Mouse (Mus musculus): ENCODE results near the gene Brat1. TPM values are rescaled to one million over a fixed set of nuclear protein-coding genes. Genes with fewer than 3 reads are reported as not detected.

The Brat1 gene
- polyA plus RNA-seq, 1 experiment, result 22.5 TPM

- no peak overlapping the region for H3K27ac ChIP-seq (ENCODE audit: control insufficient read depth, insufficient read depth, low read depth, low read length)
- no peak overlapping the region for H3K4me3 ChIP-seq (ENCODE audit: control insufficient read depth, low read depth, low read length)
- no peaks in the 10 kb centered on the region for H3K4me1 ChIP-seq (ENCODE audit: control insufficient read depth, insufficient read depth, low read length)
- H3K36me3 ChIP-seq (ENCODE audit: control insufficient read depth, insufficient read depth, low read length), result no peaks in the 10 kb centered on the region; the same call in 1 of the 2 replicates
- no peaks in the 10 kb centered on the region for H3K27me3 ChIP-seq (ENCODE audit: control insufficient read depth, insufficient read depth, low read length)
- TF ChIP-seq POLR2A (IDR thresholded peaks at IDR 0.05; ENCODE audit: control insufficient read depth, low read depth, low read length) (no peak), CTCF (IDR thresholded peaks at IDR 0.05; ENCODE audit: control insufficient read depth, insufficient read depth, insufficient replicate concordance, low read depth, low read length) (no peak)
Observed at GRCm38 (mm10) chr5:140762540-140762939, 57.7 kb downstream of the Brat1 start.

DNA sequence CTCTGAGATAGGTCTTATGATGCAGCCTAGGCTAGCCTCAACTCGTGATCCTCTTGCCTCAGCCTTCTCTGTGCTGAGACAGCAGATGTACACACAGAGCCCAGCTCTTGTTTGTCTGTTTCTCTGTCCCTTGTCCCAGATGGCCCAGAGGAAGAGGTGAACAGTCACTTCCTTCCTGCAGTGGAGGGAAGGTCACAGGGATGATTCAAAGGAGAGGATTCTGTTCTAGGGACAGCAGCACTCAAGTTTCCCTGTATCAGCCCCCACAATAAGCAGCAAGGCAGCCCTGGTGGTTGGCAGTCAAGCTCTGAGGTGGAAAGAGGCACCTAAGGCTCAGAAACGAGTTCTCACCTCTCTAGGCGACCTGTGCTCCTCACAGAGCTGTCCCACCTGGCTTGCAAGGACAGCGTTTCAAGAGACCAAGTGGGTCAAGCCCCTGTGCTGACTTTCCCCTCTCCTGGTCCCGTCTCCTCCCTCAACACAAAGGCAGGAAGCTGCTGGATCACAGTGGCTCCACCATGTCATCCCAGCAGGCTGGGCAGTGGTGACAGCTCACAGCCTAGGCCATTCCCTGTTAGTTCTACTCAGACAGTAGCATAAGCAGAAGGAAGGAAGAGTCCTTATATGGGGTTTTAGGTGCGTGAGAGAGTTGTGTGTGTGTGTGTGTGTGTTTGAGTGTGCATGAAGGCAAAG is 60.3 kb downstream of the Brat1 start:
- H3K27me3 ChIP-seq (ENCODE audit: control insufficient read depth, insufficient read depth, low read length), result no peaks in the 10 kb centered on the region
- no peak overlapping the region for H3K4me3 ChIP-seq (ENCODE audit: control insufficient read depth, low read depth, low read length)
- no peaks in the 10 kb centered on the region; the same call in 1 of the 2 replicates for H3K36me3 ChIP-seq (ENCODE audit: control insufficient read depth, insufficient read depth, low read length)
- TF ChIP-seq CTCF (IDR thresholded peaks at IDR 0.05; ENCODE audit: control insufficient read depth, insufficient read depth, insufficient replicate concordance, low read depth, low read length) (no peak), POLR2A (IDR thresholded peaks at IDR 0.05; ENCODE audit: control insufficient read depth, low read depth, low read length) (no peak)
- no peaks in the 10 kb centered on the region; the same call in none of the 2 replicates for H3K4me1 ChIP-seq (ENCODE audit: control insufficient read depth, insufficient read depth, low read length)
- H3K27ac ChIP-seq (ENCODE audit: control insufficient read depth, insufficient read depth, low read depth, low read length), result no peak overlapping the region

DNA sequence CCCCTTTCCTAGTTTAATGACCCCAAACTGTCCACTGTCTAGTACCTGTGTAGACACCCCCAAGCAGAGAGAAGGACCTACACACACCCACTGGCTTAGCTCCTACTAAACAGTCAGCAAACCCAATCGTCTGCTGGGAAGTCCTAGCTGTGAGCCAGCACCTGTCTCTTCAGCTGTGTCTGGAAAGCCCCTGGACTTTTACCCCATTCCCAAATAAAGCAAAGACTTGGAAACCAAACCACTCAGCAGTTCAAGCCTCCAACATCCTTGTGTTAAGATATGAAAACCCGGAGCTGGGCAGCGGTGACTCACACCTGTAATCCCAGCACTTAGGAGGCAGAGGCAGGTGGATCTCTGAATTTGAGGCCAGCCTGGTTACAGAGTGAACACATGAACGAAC is 61.8 kb downstream of the Brat1 start:
- no peaks in the 10 kb centered on the region for H3K27me3 ChIP-seq (ENCODE audit: control insufficient read depth, insufficient read depth, low read length)
- H3K36me3 ChIP-seq (ENCODE audit: control insufficient read depth, insufficient read depth, low read length), result no peaks in the 10 kb centered on the region
- TF ChIP-seq CTCF (IDR thresholded peaks at IDR 0.05; ENCODE audit: control insufficient read depth, insufficient read depth, insufficient replicate concordance, low read depth, low read length), result no peak
- TF ChIP-seq POLR2A (IDR thresholded peaks at IDR 0.05; ENCODE audit: control insufficient read depth, low read depth, low read length), result no peak
- no peaks in the 10 kb centered on the region; the same call in none of the 2 replicates for H3K4me1 ChIP-seq (ENCODE audit: control insufficient read depth, insufficient read depth, low read length)
- H3K4me3 ChIP-seq (ENCODE audit: control insufficient read depth, low read depth, low read length), result no peak overlapping the region
- no peak overlapping the region for H3K27ac ChIP-seq (ENCODE audit: control insufficient read depth, insufficient read depth, low read depth, low read length)

- no peaks in the 10 kb centered on the region for H3K36me3 ChIP-seq (ENCODE audit: control insufficient read depth, insufficient read depth, low read length)
- no peak for TF ChIP-seq CTCF (IDR thresholded peaks at IDR 0.05; ENCODE audit: control insufficient read depth, insufficient read depth, insufficient replicate concordance, low read depth, low read length)
- no peak for TF ChIP-seq POLR2A (IDR thresholded peaks at IDR 0.05; ENCODE audit: control insufficient read depth, low read depth, low read length)
- H3K4me1 ChIP-seq (ENCODE audit: control insufficient read depth, insufficient read depth, low read length), result no peaks in the 10 kb centered on the region; the same call in none of the 2 replicates
- no peaks in the 10 kb centered on the region for H3K27me3 ChIP-seq (ENCODE audit: control insufficient read depth, insufficient read depth, low read length)
- H3K4me3 ChIP-seq (ENCODE audit: control insufficient read depth, low read depth, low read length), result no peak overlapping the region
- no peak overlapping the region for H3K27ac ChIP-seq (ENCODE audit: control insufficient read depth, insufficient read depth, low read depth, low read length)
Observed at GRCm38 (mm10) chr5:140767704-140768141, 62.9 kb downstream of the Brat1 start.

DNA sequence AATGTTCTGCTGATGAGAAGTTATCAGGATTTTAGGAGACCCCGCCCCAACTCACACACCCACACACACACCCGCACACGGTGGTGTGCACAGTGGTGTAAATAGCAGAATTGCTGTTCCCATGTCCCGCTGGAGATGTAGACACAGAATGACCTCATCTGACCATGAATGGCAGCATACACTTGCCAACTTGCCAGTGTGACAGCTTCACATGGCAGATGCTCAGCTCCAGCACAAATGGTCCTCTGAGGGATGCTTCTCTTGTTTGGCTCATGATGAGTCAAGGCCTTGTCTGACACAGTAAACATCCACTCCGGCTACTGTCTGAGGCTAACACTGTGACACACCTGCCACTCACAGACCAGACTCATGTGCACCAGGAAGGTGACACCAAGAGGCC is 63.5 kb downstream of the Brat1 start:
- H3K27me3 ChIP-seq (ENCODE audit: control insufficient read depth, insufficient read depth, low read length), result no peaks in the 10 kb centered on the region
- H3K27ac ChIP-seq (ENCODE audit: control insufficient read depth, insufficient read depth, low read depth, low read length), result no peak overlapping the region
- H3K36me3 ChIP-seq (ENCODE audit: control insufficient read depth, insufficient read depth, low read length), result no peaks in the 10 kb centered on the region
- no peak overlapping the region for H3K4me3 ChIP-seq (ENCODE audit: control insufficient read depth, low read depth, low read length)
- TF ChIP-seq POLR2A (IDR thresholded peaks at IDR 0.05; ENCODE audit: control insufficient read depth, low read depth, low read length) (no peak), CTCF (IDR thresholded peaks at IDR 0.05; ENCODE audit: control insufficient read depth, insufficient read depth, insufficient replicate concordance, low read depth, low read length) (no peak)
- no peaks in the 10 kb centered on the region; the same call in none of the 2 replicates for H3K4me1 ChIP-seq (ENCODE audit: control insufficient read depth, insufficient read depth, low read length)

Other genes starting within 250 kb of the Brat1 start
- gene Chst12, start 199.5 kb upstream of the Brat1 start, polyA plus RNA-seq (2012; rRNA removed), result 2.1 and 2.4 TPM in 2 replicates
- gene Grifin, start 139.9 kb upstream of the Brat1 start, polyA plus RNA-seq (2012; rRNA removed), result not detected in 2 replicates
- gene Lfng, start 97.7 kb upstream of the Brat1 start, polyA plus RNA-seq (2012; rRNA removed), result 1.4 TPM in 2 replicates
- gene Ttyh3, start 56.0 kb upstream of the Brat1 start, polyA plus RNA-seq (2012; rRNA removed), result 16.2 and 18.3 TPM in 2 replicates
- 126 and 134 TPM in 2 replicates for gene Iqce, start 2.6 kb upstream of the Brat1 start, polyA plus RNA-seq (2012; rRNA removed)
- 0.14 and 0.28 TPM in 2 replicates for gene Amz1, start 19.1 kb downstream of the Brat1 start, polyA plus RNA-seq (2012; rRNA removed)
- 36.2 and 37.4 TPM in 2 replicates for gene Gna12, start 125.4 kb downstream of the Brat1 start, polyA plus RNA-seq (2012; rRNA removed)